Mouse (Mus musculus) cerebellum, adult 18-20 months (tissue): ENCODE results near the gene Ube2m.
"Not testable (repeated sequence)": the region's sequence is repeated elsewhere in the genome, so short reads cannot be mapped to it uniquely, and the experiment has no call there.

Source experiments
- DNase-seq, 2 experiments: peaks; one replicate each; pipeline ENCODE4 v3.0.0; 2021

Gene Ube2m

DNA sequence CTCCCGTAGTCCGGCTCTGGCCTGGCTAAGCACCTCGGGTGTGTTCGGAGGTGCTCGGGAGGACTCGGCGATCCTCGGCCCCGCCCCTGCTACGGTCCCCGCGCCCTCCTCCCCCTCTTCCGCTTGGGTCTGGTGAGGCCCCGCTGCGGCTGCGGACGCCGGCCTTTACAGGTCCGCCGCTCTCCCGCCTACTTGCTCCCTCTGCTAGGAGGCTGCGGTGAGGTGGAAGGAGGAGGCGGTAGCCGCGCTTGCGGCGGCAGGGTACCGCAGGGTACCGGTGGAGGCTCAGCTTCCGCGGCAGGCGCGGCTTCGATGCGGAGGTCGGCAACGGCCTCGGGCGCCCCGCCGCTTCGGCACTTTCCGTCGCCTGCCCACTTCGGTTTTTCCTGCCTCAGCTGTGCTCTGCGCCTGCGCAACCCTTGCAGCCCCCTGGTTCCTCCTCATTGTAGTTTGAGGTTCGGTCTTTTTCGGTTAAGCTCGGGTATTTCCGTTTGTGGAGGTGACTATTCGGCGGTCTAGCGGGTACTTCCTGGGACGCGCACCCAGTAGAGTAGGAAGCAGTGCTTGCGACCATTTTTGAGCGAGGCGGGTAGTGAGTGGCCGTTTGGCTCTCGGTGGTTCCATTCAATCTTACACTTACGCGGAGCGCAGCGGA, at the start of gene Ube2m:
Ube2m (minus strand) TSS at position 375 of the 655 bp plus-strand sequence.
- peak; percentile 97 to 100 for DNase-seq

DNA sequence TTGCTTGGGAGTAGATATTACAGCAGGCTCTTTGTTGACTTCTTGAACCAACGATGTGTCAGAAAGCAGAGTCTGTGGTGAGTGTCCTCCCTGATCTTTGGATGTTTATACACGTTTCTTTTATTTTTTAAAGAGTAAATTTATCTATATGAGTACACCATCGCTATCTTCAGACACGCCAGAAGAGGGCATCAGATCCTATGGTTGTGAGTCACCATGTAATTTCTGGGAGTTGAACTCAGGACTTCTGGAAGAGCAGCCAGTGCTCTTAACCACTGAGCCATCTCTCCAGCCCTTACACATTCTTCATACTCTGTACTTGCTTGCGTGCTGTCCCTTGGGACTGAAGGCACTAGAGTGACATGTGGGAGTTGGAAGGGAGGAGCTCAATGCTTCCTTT, 34.2 kb upstream of the Ube2m start:
- DNase-seq: no peak

DNA sequence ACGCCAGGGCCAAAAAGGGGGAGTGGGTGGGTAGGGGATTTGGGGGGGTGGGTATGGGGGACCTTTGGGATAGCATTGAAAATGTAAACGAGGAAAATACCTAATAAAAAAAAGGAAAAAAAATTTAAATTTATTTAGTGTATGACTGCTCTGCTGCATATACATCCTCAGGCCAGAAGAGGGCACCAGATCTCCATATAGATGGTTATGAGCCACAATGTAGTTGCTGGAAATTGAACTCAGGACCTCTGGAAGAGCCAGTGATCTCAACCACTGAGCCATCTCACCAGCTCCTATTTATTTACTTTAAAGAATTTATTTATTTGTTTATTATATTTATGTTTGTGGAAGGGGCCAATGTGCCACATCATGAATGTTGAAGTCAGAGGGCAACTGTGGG, 25.3 kb upstream of the Ube2m start:
- DNase-seq: not testable (repeated sequence)

DNA sequence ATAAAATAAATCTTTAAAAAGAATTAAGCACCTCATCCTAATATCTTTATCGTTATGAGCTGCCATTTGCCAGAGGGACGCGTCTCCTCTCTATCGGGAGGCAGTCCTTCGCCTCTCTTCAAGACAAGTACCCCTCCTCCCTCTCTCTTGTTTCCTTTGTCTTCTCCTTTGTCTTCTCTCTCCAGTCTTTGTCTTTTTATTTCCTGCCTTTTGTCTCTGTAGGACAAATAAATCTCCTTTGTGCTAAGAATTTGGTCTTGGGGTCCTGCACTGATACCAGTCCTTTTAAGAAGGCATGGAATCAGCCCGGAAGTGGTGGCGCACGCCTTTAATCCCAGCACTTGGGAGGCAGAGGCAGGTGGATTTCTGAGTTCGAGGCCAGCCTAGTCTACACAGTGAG, 21.5 kb upstream of the Ube2m start:
- DNase-seq: no peak

DNA sequence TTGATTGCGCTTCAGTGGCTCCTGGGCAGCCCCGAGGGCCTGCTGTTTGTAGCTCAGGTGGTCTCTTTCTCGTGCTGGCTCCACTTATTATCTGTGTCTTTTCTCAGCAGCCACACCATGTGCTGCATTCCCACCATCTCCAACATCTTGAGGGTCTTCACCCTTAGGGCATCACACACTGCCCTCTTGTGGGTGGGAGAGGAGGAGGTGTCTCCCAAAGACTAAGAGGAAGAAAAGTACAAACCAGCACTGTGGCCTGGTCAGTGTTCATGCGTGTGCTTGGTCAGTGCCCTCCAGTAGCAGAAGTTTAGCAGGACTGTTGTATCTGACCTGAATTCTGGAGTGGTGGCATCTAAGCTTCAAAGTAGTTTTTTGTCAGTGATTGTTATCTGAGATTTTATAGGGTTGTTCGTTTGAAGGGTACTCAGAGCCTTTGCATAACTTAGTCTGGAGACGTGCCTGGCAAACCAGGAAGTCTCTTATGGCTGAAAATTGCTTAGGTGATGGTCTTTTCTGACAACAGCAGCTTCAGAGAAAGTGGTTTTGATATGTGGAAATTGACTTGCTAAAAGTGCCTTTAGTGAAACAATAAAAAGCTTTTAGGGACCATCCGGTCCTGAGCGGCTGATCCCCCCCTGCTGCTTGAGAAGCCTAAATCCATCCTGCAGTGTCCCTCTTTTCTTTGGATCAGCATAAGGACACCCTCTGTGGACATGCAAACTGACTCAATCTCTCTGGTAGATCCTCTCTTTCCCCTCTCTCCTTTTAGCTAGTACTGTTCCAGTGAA, 19.0 kb upstream of the Ube2m start:
- DNase-seq: no peak

DNA sequence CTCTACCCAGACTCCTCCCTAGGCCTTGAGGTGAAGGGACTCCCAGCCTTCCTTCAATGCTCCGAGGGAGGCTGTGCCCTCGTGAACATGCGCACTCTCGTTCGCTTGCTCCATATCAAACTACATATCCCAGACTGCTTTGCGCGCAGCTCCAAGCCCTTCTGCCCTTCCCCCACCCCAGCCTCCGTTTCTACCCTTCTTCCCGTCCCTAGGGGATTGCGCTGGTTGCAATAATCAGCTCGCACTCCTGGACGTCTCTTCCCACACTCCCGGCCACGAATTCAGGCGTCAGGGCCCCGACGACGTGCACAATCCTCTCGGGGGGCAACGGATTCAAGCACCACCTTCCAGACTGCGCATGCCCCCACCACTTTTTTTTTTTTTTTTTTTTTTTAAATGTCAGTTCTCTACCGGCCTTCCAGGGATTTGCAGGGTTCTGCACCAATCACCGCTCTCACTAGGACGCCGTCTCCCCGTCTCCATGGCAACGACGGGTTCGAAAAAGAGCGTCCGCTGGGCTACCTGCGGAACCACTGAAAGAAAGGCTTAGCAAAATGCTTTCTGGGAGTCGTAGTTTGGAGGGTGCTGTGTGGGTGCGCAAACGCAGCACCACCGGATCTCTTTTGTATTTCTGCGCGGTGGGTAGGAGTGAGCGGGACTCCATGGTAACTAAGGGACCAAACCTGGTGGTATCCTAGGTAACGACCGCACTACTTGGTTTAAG, 16.4 kb upstream of the Ube2m start, which contains the start of gene Mzf1:
Mzf1 (minus strand) TSS at position 478 of the 724 bp plus-strand sequence.
- DNase-seq: peak; percentile 94 to 98

DNA sequence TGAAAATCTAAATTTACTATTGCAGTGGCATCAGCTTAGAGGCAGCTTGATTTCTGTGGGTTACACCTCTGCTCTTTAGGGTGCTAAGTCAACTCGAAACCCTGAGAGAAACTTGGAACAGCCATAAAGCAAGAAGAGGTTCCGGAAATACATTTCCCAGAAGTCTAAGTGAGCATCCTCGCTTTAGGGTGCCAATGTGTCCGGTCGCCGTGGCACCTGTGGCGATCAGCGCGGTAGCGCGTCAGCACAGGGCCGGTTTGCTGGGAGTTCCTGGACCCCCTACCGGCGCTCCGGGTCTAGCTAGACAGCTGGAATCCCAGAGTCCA, 15.8 kb upstream of the Ube2m start:
- no peak for DNase-seq

DNA sequence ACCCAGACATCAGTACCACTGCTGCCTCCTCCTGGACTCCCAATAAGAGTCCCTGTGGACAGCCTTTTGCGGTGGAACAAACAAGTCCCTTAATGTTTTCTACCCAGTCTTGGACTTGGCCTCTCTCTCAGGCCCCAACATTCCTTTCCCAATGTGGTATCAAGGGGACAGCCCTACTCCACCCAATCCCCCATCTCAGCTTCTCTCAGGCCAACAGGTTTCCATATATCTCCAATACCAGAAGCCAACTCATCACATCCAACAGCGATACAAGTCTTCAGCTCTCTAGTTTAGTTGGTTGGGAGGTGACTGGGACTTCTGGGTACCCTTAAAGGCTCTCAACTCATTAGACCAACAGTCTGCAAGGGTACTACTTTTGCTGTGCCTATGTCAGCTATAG, 15.4 kb upstream of the Ube2m start:
- DNase-seq: peak in 1 of 2 experiments; percentile 18

DNA sequence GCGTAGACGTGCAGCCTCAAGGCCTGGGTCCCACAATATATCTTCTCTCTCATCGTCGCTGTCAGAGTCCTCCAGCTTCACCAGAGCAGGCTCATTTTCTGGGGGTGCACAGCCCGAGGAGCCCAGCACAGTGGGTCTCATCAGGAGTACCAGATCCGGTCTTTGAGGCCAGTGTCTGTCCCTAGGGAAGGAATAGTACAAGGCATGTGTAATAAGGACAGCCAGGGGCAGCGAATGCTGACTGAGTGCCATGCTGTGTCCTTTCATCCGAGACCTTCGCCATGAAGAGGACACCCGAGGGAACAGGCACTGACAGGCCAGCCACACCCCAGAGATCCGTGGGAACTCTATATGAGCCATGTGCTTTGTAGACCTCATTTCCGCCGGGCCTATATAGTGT, 14.9 kb upstream of the Ube2m start:
- peak in 1 of 2 experiments; percentile 25 for DNase-seq

DNA sequence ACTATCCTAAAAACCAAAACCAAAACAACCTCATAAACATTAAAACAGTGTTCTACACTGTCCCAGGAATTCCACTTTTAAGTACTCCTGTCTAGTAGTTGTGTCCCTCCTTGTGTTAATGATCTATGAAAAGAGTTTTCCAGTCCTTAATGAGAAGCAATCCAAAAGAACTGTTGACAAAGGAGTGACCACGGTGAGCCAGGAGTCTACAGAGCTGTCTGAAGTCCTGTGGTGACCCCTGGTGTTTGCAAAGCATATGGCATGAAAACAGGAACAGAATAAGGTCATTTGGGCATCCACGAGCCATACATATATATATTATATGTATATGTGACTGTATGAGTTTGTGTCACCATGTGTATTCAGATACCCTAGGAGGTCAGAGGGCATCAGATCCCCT, 8.0 kb upstream of the Ube2m start:
- peak; percentile 68 to 69 for DNase-seq

DNA sequence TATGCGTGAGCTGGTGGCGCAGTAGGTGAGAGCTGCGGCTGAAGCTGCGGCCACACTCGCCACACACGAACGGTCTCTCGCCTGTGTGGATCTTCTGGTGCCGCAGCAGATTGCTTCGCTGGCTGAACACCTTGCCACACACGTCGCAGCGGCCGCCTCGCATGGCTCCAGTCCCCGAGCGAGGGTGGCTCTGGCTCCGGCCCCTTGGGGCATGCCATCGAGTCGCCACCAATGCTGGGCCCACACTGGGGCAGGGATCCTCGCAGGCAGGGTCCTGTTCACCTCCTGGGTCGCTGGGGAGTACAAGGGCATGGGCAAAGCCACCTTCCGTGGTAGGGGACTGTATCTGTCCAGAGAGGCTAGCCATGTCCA, 6.2 kb upstream of the Ube2m start:
- DNase-seq: no peak

DNA sequence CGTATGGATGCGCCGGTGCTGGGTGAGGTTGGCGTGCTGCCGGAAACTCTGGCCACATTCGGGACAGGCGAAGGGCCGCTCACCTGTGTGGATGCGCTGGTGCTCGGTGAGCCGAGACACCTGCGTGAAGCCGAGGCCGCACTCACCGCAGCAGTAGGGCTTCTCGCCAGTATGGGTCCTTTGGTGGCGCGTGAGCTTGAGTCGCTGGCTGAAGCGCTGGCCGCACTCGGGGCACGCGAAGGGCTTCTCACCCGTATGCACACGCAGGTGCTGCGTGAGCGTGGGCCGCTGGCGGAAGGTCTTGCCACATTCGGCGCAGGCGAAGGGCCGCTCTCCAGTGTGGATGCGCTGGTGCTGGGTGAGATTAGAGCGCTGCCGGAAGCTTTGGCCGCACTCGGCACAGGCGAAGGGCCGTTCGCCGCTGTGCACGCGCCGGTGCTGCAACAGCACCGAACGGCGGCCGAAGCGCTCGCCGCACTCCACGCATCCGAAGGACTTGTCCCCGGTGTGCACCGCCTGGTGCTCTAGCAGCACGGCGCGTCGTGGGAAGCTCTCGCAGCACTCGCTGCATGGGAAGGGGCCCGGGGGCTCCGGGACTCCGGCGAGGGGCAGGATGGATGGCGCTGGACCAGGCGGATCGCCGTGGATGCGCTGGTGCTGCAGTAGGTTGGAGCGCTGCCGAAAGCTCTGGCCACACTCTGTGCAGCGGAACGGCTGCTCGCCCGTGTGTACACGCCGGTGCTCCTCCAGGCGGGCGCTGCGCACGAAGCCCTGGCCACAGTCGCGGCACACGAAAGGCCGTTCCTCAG, 5.6 kb upstream of the Ube2m start:
- peak; percentile 75 to 84 for DNase-seq

DNA sequence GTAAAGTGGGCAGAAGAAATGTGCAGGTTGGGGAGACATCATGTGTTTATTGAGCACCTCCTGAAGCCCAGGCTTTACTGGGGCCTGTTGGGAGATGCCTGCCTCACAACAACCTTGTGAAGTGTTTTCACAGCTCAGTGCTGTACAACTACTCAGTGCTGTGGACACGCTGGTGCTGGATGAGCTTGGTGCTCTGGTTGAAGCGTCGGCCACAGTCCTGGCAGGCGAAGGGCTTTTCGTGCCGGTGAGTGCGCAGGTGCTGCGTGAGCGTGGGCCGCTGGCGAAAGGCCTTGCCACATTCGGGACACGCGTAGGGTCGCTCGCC, 5.0 kb upstream of the Ube2m start:
- DNase-seq: no peak

DNA sequence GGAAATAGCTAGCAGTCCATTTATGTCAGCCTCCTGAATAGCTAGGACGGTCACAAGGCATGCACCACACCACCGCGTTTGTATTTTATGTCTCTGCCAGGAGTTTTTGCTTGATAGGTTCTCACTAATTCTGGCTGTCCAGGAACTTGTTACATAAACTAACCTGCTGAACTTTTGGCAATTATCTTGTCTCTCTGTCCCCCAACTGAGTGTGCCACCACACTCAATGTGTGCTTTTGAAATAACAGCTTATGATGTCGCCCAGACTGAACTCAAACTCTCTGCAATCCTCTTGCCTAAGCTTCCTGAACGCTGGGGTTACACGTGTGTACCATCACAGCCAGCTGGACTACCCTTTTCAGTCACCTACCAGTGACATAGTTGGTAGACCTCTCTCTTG, 4.4 kb upstream of the Ube2m start:
- DNase-seq: no peak

DNA sequence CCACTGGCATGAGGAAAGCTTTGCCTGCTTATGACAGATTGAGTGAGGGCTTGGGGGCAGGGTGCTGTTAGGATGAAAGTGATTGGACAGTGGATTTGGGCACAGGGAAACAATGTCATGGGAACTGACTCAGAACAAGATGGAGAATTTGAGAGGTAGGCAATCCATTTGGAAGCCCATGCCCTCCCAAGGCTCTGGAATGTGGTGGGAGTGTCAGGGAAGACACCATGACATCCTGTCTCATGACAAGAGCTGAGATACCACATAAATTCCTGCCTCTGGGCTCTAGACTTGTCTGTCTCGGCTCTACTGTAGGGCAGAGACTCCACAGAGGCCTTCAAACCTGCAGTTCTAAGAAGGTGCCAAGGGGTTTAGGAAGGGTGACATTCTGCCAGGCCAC, 3.2 kb upstream of the Ube2m start:
- DNase-seq: no peak

DNA sequence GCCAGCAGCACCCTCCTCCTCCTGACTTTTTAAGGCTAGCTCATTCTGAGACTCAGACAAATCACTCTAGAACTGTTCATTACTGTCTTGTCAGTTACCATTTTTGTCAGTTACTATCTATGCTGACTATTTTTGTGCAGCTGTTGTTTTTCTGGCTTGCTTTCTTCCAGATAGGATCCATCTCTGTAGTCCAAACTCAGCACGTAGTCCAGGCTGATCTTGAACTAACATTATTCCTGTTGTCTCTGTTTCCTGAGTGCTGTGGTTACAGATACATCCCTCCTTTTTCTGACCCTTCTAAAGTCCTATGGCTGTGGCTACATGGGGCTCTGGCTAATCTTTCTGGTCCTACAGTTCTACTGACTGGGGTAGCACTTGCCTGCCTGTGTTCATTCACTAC, 1.1 kb upstream of the Ube2m start:
- no peak for DNase-seq

DNA sequence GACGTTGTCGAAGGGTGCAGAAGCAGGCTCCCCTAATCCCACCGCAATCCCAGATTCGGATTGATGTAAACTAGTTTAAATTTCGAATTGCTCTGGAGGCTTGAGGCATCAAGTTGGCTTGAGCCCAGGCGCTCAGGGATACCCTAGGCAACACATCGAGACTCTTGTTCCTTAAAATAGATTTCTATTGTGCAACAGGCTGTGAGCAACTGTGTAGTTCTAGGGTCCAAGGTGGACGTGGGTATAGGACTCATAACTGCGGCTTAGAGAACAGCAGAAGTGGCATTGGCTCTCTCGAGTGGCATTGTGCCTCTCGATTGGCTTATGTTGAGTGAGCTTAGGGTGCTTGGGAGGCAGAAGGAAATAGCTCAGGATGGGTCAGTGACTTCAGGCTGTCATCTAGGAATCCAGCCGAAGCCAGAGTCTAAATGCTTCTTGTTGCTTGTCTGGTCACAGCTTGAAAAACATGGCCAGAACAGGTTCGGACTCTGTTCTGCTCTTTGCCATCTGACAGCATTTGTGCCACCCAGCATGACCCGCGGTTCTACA, 620 bp upstream of the Ube2m start:
- no peak for DNase-seq

DNA sequence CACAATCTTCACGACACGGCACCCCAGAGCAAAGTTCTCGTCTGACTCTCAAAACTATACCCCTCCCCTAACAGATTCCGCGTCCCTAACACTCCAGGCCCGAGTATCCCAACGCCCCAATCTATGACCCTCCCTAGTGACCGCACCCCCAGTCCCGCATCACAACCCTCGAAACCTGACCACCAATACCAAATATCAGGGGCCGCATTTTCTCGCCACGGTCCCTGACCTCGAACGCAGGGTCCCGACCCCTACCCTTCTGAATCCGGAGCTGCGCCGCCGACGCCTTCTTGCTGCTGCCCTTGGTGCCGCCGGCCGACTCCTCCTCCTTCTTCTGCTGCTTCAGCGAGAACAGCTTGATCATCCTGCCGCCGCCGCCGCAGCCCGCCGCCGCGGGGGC, 709 bp downstream of the Ube2m start:
- DNase-seq: no peak

DNA sequence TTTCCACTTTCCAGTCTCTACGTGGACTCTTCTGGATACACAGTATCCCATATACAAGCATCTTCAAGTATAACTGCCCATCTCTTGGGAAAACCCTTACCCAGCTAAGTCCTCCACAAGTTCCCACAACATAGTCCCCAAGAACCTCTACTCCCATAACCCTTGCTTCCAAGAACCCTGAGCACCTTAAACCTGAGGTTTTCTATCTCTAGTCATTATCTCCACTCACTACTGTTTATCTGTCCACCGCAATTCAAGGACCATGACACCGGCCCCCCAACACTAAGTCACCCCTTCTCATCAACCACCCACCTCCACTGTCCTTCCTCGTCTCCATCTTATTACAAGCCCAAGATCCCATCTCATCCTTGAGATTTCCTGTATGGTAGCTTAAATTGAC, 1.3 kb downstream of the Ube2m start:
- DNase-seq: peak in 1 of 2 experiments; percentile 15

DNA sequence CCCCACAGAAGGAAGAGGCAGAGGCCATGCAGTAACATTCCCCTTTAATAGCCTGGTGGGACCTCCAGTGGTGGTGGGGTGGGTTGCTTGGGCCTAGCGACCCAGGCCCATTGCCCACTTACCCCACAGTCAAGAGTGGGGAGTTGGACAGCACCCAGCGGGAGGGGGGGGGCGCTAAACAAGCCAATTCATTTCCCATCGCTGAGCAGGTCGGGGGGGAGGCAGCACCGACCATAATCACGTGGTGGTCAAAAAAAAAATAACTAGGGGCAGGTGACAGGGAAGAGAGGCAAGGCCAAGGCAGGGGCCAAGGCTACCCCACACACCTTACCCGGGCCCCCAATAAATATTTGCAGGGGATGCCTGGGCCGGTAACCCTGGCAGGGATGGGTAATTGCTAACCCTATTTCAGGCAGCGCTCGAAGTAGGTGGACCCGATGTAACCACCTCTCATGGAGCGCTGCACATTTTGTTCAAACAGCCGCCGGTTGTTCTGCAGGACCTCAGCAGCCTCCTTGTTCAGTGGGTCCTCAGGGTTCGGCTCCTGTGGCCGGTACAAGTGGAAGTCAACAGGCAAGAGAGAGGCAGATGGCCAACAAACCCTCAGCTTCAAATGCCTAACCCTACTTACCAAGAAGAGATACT, 2.7 kb downstream of the Ube2m start:
- DNase-seq: peak in 1 of 2 experiments; percentile 58

DNA sequence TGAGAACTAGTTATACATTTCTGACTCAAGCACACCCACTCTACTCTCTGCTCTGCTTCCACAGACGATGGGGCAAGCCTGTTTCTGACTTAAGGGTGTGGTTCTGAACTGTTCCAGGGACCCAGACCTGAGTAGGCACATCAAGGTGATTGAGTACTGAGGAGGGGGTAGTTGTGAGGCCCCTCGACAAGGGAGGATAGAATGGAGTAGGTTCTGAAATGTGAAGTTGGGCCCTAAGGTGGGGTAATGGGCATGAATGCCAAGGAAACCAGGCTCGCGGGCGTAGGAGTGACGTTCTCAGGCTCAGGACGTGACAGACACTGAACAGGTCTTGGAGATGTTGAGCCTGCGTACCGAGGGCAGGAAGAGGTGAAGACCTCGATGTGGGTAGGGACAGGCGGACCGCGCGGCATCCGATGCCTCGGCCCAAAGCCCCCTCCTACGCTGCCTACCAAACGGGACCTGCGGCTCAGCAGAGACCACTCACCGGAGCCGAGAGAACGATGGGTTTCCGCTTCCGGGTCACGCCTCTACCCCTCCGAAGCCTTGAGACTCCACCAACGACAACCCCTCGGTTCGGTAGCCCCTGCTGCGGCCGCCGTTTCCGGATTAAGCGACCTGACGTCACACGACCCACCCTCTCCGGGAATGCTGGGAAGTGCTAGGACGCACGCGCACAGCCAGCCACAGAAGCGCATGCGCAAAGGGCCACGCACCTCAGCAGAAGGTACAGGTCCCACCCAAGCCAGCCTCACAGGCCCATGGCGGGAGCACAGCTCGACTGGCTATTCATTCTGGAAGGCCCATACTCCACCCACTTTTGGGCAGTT, 3.7 kb downstream of the Ube2m start, which contains the start of gene Chmp2a:
Chmp2a (minus strand) TSS at position 660 of the 830 bp plus-strand sequence.
- DNase-seq: peak; percentile 97 to 98
